Mouse (Mus musculus) E14TG2a.4 (cell line): ENCODE results near the gene Lgmn.

ENCODE experiments used
- CTCF ChIP-seq: conservative IDR thresholded peaks from 2 replicates; pipeline ENCODE4 v1.5.1; 2014; ENCODE audit warnings: low read length
- POU5F1 ChIP-seq: IDR thresholded peaks from 2 replicates; pipeline ENCODE4 v1.6.1; 2014; ENCODE audit warnings: low read length, borderline replicate concordance

GRCm38 (mm10) chr12:102395537-102395936 is 44.1 kb downstream of the Lgmn start:
- TF ChIP-seq CTCF (no peak), POU5F1 (no peak)
